Mouse (Mus musculus) lung, adult 2 months (tissue): ENCODE data around the gene Hist1h2ab. TPM values are rescaled to one million over a fixed set of nuclear protein-coding genes. Genes with fewer than 3 reads are reported as not detected.

ENCODE experiments used
- DNase-seq: peaks from one replicate; pipeline ENCODE4 v3.0.0; 2022
- H3K4me1 ChIP-seq: fragments of 200-500 bp; 2 replicates; pipeline ENCODE4 v1.6.1; 2011; ENCODE audit warnings: low read length; ENCODE audit not compliant: control insufficient read depth, insufficient read depth
- H3K4me3 ChIP-seq: fragments of 200-500 bp; replicated peaks from 2 replicates; pipeline ENCODE3; 2011; ENCODE audit warnings: low read depth, mild to moderate bottlenecking, control low read depth, low read length; ENCODE audit errors: extremely low read depth
- CTCF ChIP-seq: fragments of 200-500 bp; IDR thresholded peaks from 2 replicates; pipeline ENCODE4 v1.5.1; 2011; ENCODE audit warnings: mild to moderate bottlenecking, low read length, control low read depth; ENCODE audit not compliant: insufficient read depth
- POLR2A ChIP-seq: fragments of 200-500 bp; IDR thresholded peaks from 2 replicates; pipeline ENCODE4 v1.6.1; 2011; ENCODE audit warnings: low read depth, mild to moderate bottlenecking, control low read depth, low read length, borderline replicate concordance; ENCODE audit errors: extremely low read depth
- WGBS: fragments of 180-500 bp; shearing (Covaris S2); methylation state at CpG from one replicate; pipeline ENCODE4 v1.1.7; 2018; 5-methylcytosine and 5-hydroxymethylcytosine counted together
- polyA plus RNA-seq: library from polyadenylated mRNA; depleted of rRNA; stranded (reverse); fragments of >200 nt; gene quantifications from 2 replicates; pipeline ENCODE4 v1.2.3, GENCODE M21; 2012; rRNA removed

Hist1h2ab gene
- polyA plus RNA-seq, 1 experiment = 2.0 TPM

- TF ChIP-seq CTCF (no peak), POLR2A (no peak)
- 28% methylated on average over 21 of the region's 21 CpGs for WGBS
- Histone ChIP-seq H3K4me3 (no peak overlapping the region), H3K4me1 (no peaks in the 10 kb centered on the region)
- DNase-seq = no peak
Observed at GRCm38 (mm10) chr13:23772561-23773313, 21.8 kb downstream of the Hist1h2ab start.

GRCm38 (mm10) chr13:23778339-23778738, 27.4 kb downstream of the Hist1h2ab start:
- no peak for DNase-seq
- Histone ChIP-seq H3K4me3 (no peak overlapping the region), H3K4me1 (no peaks in the 10 kb centered on the region)
- TF ChIP-seq POLR2A (no peak), CTCF (no peak)
- 89% methylated on average over 7 of the region's 7 CpGs for WGBS

GRCm38 (mm10) chr13:23779025-23779424, 28.1 kb downstream of the Hist1h2ab start:
- Histone ChIP-seq H3K4me3 (no peak overlapping the region), H3K4me1 (no peaks in the 10 kb centered on the region)
- 72% methylated on average over 4 of the region's 4 CpGs for WGBS
- DNase-seq = no peak
- TF ChIP-seq CTCF (no peak), POLR2A (no peak)

- Histone ChIP-seq H3K4me1 (no peaks in the 10 kb centered on the region), H3K4me3 (no peak overlapping the region)
- no peak for TF ChIP-seq POLR2A
- TF ChIP-seq CTCF = peak; percentile 37; the same call in 1 of the 2 replicates
- WGBS = 28% methylated on average over 2 of the region's 2 CpGs
- DNase-seq = no peak
Observed at GRCm38 (mm10) chr13:23792520-23792919, 41.6 kb downstream of the Hist1h2ab start.

GRCm38 (mm10) chr13:23799405-23799804, 48.5 kb downstream of the Hist1h2ab start:
- DNase-seq = no peak
- Histone ChIP-seq H3K4me1 (no peaks in the 10 kb centered on the region), H3K4me3 (no peak overlapping the region)
- no peak for TF ChIP-seq POLR2A
- no peak for TF ChIP-seq CTCF
- 54% methylated on average over 5 of the region's 5 CpGs for WGBS

Other genes with a start within 250 kb of the Hist1h2ab start
- gene Hist1h4h, start 220.1 kb upstream of the Hist1h2ab start, polyA plus RNA-seq = 27.1 and 28.0 TPM in 2 replicates
- 28.7 and 47.1 TPM in 2 replicates for gene Hist1h2af, start 217.2 kb upstream of the Hist1h2ab start, polyA plus RNA-seq
- gene Hist1h3g, start 215.7 kb upstream of the Hist1h2ab start, polyA plus RNA-seq = 2.1 and 2.3 TPM in 2 replicates
- gene Hist1h2bh, start 207.7 kb upstream of the Hist1h2ab start, polyA plus RNA-seq = 0.66 and 0.87 TPM in 2 replicates
- gene Hist1h3f, start 207.1 kb upstream of the Hist1h2ab start, polyA plus RNA-seq = 1.3 and 1.7 TPM in 2 replicates
- 1.4 and 1.8 TPM in 2 replicates for gene Hist1h4f, start 199.5 kb upstream of the Hist1h2ab start, polyA plus RNA-seq
- 0.10 and 0.12 TPM in 2 replicates for gene Hist1h1d, start 197.9 kb upstream of the Hist1h2ab start, polyA plus RNA-seq
- 8.4 and 9.2 TPM in 2 replicates for gene Hist1h3e, start 188.8 kb upstream of the Hist1h2ab start, polyA plus RNA-seq
- gene Hist1h2ae, start 179.9 kb upstream of the Hist1h2ab start, polyA plus RNA-seq = 1.8 and 2.3 TPM in 2 replicates
- 9.8 and 22.7 TPM in 2 replicates for gene Hist1h2bg, start 179.7 kb upstream of the Hist1h2ab start, polyA plus RNA-seq
- 2.7 and 3.4 TPM in 2 replicates for gene Hist1h2bf, start 176.9 kb upstream of the Hist1h2ab start, polyA plus RNA-seq
- gene Hist1h2ad, start 176.7 kb upstream of the Hist1h2ab start, polyA plus RNA-seq = 1.2 and 2.0 TPM in 2 replicates
- 2.6 and 4.5 TPM in 2 replicates for gene Hist1h3d, start 175.4 kb upstream of the Hist1h2ab start, polyA plus RNA-seq
- gene Hist1h4d, start 169.5 kb upstream of the Hist1h2ab start, polyA plus RNA-seq = 9.0 and 9.5 TPM in 2 replicates
- gene Hist1h2be, start 130.0 kb upstream of the Hist1h2ab start, polyA plus RNA-seq = 2.7 and 3.0 TPM in 2 replicates
- gene Hist1h1e, start 128.6 kb upstream of the Hist1h2ab start, polyA plus RNA-seq = 2.0 and 2.4 TPM in 2 replicates
- gene Hist1h2ac, start 67.2 kb upstream of the Hist1h2ab start, polyA plus RNA-seq = 0.45 and 0.61 TPM in 2 replicates
- gene Hist1h2bc, start 66.9 kb upstream of the Hist1h2ab start, polyA plus RNA-seq = 142 and 182 TPM in 2 replicates
- not detected in 2 replicates for gene Hist1h1t, start 55.3 kb upstream of the Hist1h2ab start, polyA plus RNA-seq
- 6.3 and 6.8 TPM in 2 replicates for gene Hist1h4c, start 52.7 kb upstream of the Hist1h2ab start, polyA plus RNA-seq
- 21.3 and 24.2 TPM in 2 replicates for gene Hfe, start 40.3 kb upstream of the Hist1h2ab start, polyA plus RNA-seq
- 38.1 and 46.7 TPM in 2 replicates for gene Hist1h1c, start 12.3 kb upstream of the Hist1h2ab start, polyA plus RNA-seq
- gene Hist1h3c, start 5.5 kb upstream of the Hist1h2ab start, polyA plus RNA-seq = 1.2 and 2.9 TPM in 2 replicates
- gene Hist1h2bb, start 4.4 kb upstream of the Hist1h2ab start, polyA plus RNA-seq = 2.5 and 2.6 TPM in 2 replicates
- 2.6 and 3.8 TPM in 2 replicates for gene Hist1h3b, start 1.1 kb downstream of the Hist1h2ab start, polyA plus RNA-seq
- gene Hist1h4b, start 5.9 kb downstream of the Hist1h2ab start, polyA plus RNA-seq = 2.5 and 2.8 TPM in 2 replicates
- gene Hist1h4a, start 10.1 kb downstream of the Hist1h2ab start, polyA plus RNA-seq = 2.4 and 2.9 TPM in 2 replicates
- 3.1 and 4.3 TPM in 2 replicates for gene Hist1h3a, start 11.3 kb downstream of the Hist1h2ab start, polyA plus RNA-seq
- gene Hist1h1a, start 12.5 kb downstream of the Hist1h2ab start, polyA plus RNA-seq = not detected in 2 replicates
- gene Trim38, start 18.8 kb downstream of the Hist1h2ab start, polyA plus RNA-seq = 0.07 TPM in 1 of 2 replicates, not detected in the other
- 0.32 and 0.52 TPM in 2 replicates for gene Slc17a2, start 55.9 kb downstream of the Hist1h2ab start, polyA plus RNA-seq
- gene Slc17a3, start 88.3 kb downstream of the Hist1h2ab start, polyA plus RNA-seq = 0.02 TPM in 1 of 2 replicates, not detected in the other
- not detected in 2 replicates for gene Slc17a1, start 116.6 kb downstream of the Hist1h2ab start, polyA plus RNA-seq
- 0.07 TPM in 1 of 2 replicates, not detected in the other for gene Slc17a4, start 163.9 kb downstream of the Hist1h2ab start, polyA plus RNA-seq
- gene Hist1h2ba, start 183.0 kb downstream of the Hist1h2ab start, polyA plus RNA-seq = not detected in 2 replicates
- not detected in 2 replicates for gene Hist1h2aa, start 183.3 kb downstream of the Hist1h2ab start, polyA plus RNA-seq
- gene Scgn, start 240.1 kb downstream of the Hist1h2ab start, polyA plus RNA-seq = not detected in 2 replicates